Mouse (Mus musculus) liver, embryonic 14.5 days (tissue): Measurements from ENCODE around the gene Gm45521.

Experiments used
- CTCF ChIP-seq: IDR thresholded peaks from 2 replicates; pipeline ENCODE4 v1.5.1; 2016; ENCODE audit warnings: antibody characterized with exemption, low read depth, control low read depth
- EP300 ChIP-seq: IDR thresholded peaks from 2 replicates; pipeline ENCODE4 v1.6.1; 2016; ENCODE audit warnings: antibody characterized with exemption, low read depth

- TF ChIP-seq CTCF (no peak), EP300 (no peak)
Measured at GRCm38 (mm10) chr14:7919921-7920320, 37.2 kb upstream of the Gm45521 start.
